Mouse (Mus musculus) liver, adult 2 months (tissue): ENCODE results near the gene Olfr1161.

Experiments
- CTCF ChIP-seq: fragments of 200-500 bp; IDR thresholded peaks from 2 replicates; pipeline ENCODE4 v1.5.1; 2011; ENCODE audit warnings: low read depth, low read length, control low read depth
- POLR2A ChIP-seq: fragments of 200-500 bp; IDR thresholded peaks from 2 replicates; pipeline ENCODE4 v1.6.1; 2011; ENCODE audit warnings: low read length, control low read depth; ENCODE audit not compliant: insufficient read depth; ENCODE audit errors: extremely low read depth

DNA sequence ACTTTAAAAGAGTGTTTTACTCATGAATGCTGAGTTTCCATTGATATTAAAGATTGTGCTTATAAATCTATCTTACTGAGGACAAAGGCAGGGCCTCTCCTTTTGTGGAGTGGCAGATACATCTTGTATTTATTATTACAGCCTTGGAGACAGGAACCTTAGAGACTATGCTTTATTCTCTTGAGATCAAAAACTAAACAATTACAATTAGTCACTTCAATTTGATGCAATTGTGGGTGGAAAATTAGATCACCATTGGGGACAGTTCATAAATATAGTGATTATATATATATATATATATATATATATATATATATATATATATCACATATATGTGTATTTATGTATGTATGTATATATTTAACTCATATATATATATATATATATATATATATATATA lies 15.0 kb downstream of the Olfr1161 start, which contains the start of gene Olfr73:
- TF ChIP-seq POLR2A (no peak), CTCF (no peak)
